Mouse (Mus musculus): Measurements from ENCODE around the gene Tnfrsf17.

- TF ChIP-seq CTCF (IDR thresholded peaks at IDR 0.05; ENCODE audit: borderline replicate concordance, insufficient read depth, low read length) (no peak), POLR2A (IDR thresholded peaks at IDR 0.05; ENCODE audit: low read depth, low read length) (no peak)
Observed at GRCm38 (mm10) chr16:11359173-11359572, 45.6 kb downstream of the Tnfrsf17 start.
